Mouse (Mus musculus) olfactory bulb, adult 2 months (tissue): ENCODE results near the gene Foxp4.

ENCODE experiments used
- CTCF ChIP-seq: fragments of 200-500 bp; IDR thresholded peaks from 2 replicates; pipeline ENCODE4 v1.5.1; 2012; ENCODE audit warnings: low read depth, mild to moderate bottlenecking, low read length, moderate library complexity; ENCODE audit not compliant: insufficient read depth
- POLR2A ChIP-seq: fragments of 200-500 bp; IDR thresholded peaks from 2 replicates; pipeline ENCODE4 v1.6.1; 2012; ENCODE audit warnings: mild to moderate bottlenecking, low read depth, low read length, moderate library complexity; ENCODE audit not compliant: insufficient read depth

- TF ChIP-seq CTCF (no peak), POLR2A (no peak)
Observed at GRCm38 (mm10) chr17:47899156-47899555, 25.3 kb downstream of the Foxp4 start.
